Mouse (Mus musculus): ENCODE measurements around the gene Ccna2.

DNA sequence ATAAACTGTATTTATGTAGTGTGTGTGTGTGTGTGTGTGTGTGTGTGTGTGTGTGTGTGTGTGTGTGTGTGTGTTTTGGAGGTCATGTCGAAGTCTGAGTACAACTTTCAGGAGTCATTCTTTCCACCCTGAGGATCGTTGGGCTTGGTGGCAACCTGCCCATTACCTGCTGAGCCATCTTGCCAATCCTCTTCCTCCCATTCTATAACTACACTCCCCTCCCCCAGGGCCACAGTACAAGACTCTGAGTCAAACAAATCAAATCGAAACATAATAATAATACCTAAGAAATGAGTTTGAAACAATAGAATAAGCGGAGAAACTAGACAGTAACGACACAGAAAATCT is 41.9 kb upstream of the Ccna2 start:
- no peak for TF ChIP-seq POLR2A (IDR thresholded peaks at IDR 0.05; ENCODE audit: control insufficient read depth, low read depth, low read length)
- no peak for TF ChIP-seq CTCF (IDR thresholded peaks at IDR 0.05; ENCODE audit: control insufficient read depth, insufficient read depth, insufficient replicate concordance, low read depth, low read length)
